Mouse (Mus musculus): ENCODE measurements around the gene Tbrg1. TPM values are rescaled to one million over a fixed set of nuclear protein-coding genes. Genes with fewer than 3 reads are reported as not detected.

Gene Tbrg1
- polyA plus RNA-seq (2014; fragmentation: Nextera tagmentation; extraction: Ambion mirVana): 135 and 142 TPM in 2 replicates

DNA sequence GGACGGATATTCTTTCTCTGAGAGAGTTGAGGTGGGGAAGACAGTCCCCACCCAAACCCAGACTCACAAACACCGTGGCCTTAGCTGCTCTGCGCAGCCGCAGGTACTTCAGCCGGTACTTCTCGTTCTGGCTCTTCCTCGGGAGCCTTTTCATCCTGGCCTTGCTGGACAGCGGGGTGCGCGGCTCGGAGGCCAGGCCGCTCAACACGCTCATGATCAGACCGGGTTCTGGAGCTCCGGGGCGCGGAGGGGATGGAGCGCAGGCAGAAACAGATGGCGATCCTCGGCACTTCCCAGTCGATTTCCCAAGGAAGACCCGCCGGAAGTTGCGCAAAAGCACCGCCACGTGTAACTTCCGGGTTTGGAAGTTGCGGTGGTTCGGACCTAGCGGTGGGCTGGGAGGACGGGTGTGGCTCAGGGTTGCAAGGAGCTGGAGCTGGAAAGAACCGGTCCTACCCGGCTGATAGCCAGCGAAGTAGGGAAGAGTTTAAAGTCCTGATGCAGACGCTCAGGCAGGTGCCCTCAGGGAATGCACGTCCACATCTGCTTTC, at the start of gene Tbrg1:
Gene Tbrg1, minus strand, starts transcription at position 382 of the 551 bp plus-strand sequence.
- DNase-seq (ENCODE audit: low spot score) (peak; percentile 88), ATAC-seq (ENCODE audit: insufficient read depth, low FRiP score, low TSS enrichment) (peak; percentile 90)
- peak within 1 kb of the TSS; percentile 67 for H3K4me3 ChIP-seq (ENCODE audit: low read depth, low read length)
- no peaks in the 10 kb centered on the region for H3K9me3 ChIP-seq (ENCODE audit: control insufficient read depth, low read length)
- WGBS: under 1% methylated on average over 36 of the region's 36 CpGs
- peak within 1 kb of the TSS; percentile 78 for H3K4me2 ChIP-seq (ENCODE audit: low read depth)
- no peaks in the 10 kb centered on the region for H3K27me3 ChIP-seq (ENCODE audit: control insufficient read depth, insufficient read depth, low read length)
- peaks cover 3% of the 10 kb centered on the region; the same call in 1 of the 2 replicates for H3K36me3 ChIP-seq (ENCODE audit: control insufficient read depth, insufficient read depth, low read length)
- H3K4me1 ChIP-seq (ENCODE audit: control insufficient read depth, insufficient read depth, low read length): no peaks in the 10 kb centered on the region; the same call in 1 of the 2 replicates
- peak within 1 kb of the TSS; percentile 34 for H3K27ac ChIP-seq (ENCODE audit: low read depth, low read length)
- peak within 1 kb of the TSS; percentile 86 for H3K9ac ChIP-seq (ENCODE audit: low read length)

DNA sequence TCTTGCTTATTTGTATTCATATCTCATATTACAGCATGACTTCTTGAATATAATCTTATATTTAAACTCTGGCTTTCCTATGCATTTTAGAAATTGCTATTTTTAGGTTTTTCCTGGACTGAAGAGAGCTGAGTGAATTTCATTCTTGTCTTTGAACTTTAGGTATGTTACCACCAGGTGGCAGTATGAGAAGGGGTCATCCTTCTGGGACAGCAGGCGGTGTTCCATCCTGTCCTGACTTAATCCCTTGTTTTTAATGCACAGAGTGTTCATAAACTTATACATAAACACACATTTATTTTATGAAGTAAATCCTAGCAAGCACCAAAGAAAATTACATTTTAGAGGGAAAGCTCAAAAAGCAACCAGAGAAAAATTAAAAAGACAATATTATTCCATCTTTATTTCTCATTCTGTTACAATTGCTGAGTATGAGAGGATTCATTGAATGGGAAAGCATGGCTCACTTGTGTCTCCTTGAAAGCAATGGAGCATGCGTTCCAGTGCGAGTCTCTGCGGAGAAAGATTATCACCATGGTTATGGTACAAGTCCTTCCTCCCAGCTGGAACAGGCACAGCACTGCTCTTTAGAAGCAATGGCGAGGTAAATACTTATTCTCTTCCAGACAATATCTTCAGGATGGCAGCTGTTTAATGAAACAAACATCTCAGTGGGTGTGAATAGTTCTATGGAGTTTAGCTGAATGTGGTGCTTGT, 33.0 kb upstream of the Tbrg1 start:
- ATAC-seq (ENCODE audit: insufficient read depth, low FRiP score, low TSS enrichment) (no peak), DNase-seq (ENCODE audit: low spot score) (peak; percentile 19)
- Histone ChIP-seq H3K4me2 (ENCODE audit: low read depth) (no peak overlapping the region), H3K9me3 (ENCODE audit: control insufficient read depth, low read length) (no peaks in the 10 kb centered on the region), H3K4me3 (ENCODE audit: low read depth, low read length) (no peak overlapping the region), H3K9ac (ENCODE audit: low read length) (no peak overlapping the region), H3K4me1 (ENCODE audit: control insufficient read depth, insufficient read depth, low read length) (no peaks in the 10 kb centered on the region), H3K36me3 (ENCODE audit: control insufficient read depth, insufficient read depth, low read length) (no peaks in the 10 kb centered on the region), H3K27ac (ENCODE audit: low read depth, low read length) (no peak overlapping the region), H3K27me3 (ENCODE audit: control insufficient read depth, insufficient read depth, low read length) (no peaks in the 10 kb centered on the region)
- WGBS: 62% methylated on average over 5 of the region's 5 CpGs

DNA sequence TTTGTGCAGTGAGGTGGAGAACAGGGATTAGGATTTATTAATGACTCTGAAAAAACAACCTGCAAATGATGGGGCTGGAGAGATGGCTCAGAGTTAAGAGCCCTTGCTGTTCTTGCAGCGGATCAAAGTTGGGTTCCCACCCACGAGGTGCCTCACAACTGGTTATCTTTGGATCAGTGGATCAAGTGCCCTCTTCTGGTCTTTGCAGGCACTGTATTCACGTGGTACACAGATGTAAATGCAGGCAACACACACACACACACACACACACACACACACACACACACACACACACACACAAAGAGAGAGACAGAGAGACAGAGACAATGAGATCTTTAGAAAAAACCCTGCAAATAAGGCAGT, 30.8 kb upstream of the Tbrg1 start:
- Histone ChIP-seq H3K27ac (ENCODE audit: low read depth, low read length) (no peak overlapping the region), H3K4me1 (ENCODE audit: control insufficient read depth, insufficient read depth, low read length) (no peaks in the 10 kb centered on the region), H3K4me2 (ENCODE audit: low read depth) (no peak overlapping the region), H3K27me3 (ENCODE audit: control insufficient read depth, insufficient read depth, low read length) (no peaks in the 10 kb centered on the region), H3K9me3 (ENCODE audit: control insufficient read depth, low read length) (no peaks in the 10 kb centered on the region), H3K36me3 (ENCODE audit: control insufficient read depth, insufficient read depth, low read length) (no peaks in the 10 kb centered on the region), H3K9ac (ENCODE audit: low read length) (no peak overlapping the region), H3K4me3 (ENCODE audit: low read depth, low read length) (no peak overlapping the region)
- 56% methylated on average over 3 of the region's 3 CpGs for WGBS
- ATAC-seq (ENCODE audit: insufficient read depth, low FRiP score, low TSS enrichment): no peak
- DNase-seq (ENCODE audit: low spot score): no peak

- H3K4me1 ChIP-seq (ENCODE audit: control insufficient read depth, insufficient read depth, low read length): no peaks in the 10 kb centered on the region
- H3K9ac ChIP-seq (ENCODE audit: low read length): no peak overlapping the region
- no peaks in the 10 kb centered on the region for H3K9me3 ChIP-seq (ENCODE audit: control insufficient read depth, low read length)
- no peaks in the 10 kb centered on the region for H3K36me3 ChIP-seq (ENCODE audit: control insufficient read depth, insufficient read depth, low read length)
- no peak overlapping the region for H3K4me3 ChIP-seq (ENCODE audit: low read depth, low read length)
- no peak for DNase-seq (ENCODE audit: low spot score)
- H3K27me3 ChIP-seq (ENCODE audit: control insufficient read depth, insufficient read depth, low read length): no peaks in the 10 kb centered on the region
- 81% methylated on average over 3 of the region's 3 CpGs for WGBS
- H3K4me2 ChIP-seq (ENCODE audit: low read depth): no peak overlapping the region
- no peak for ATAC-seq (ENCODE audit: insufficient read depth, low FRiP score, low TSS enrichment)
- no peak overlapping the region for H3K27ac ChIP-seq (ENCODE audit: low read depth, low read length)
Measured at GRCm38 (mm10) chr9:37687288-37687940, 30.3 kb upstream of the Tbrg1 start.

- H3K27me3 ChIP-seq (ENCODE audit: control insufficient read depth, insufficient read depth, low read length): no peaks in the 10 kb centered on the region
- no peak overlapping the region for H3K4me3 ChIP-seq (ENCODE audit: low read depth, low read length)
- no peak overlapping the region for H3K27ac ChIP-seq (ENCODE audit: low read depth, low read length)
- no peak overlapping the region for H3K9ac ChIP-seq (ENCODE audit: low read length)
- H3K9me3 ChIP-seq (ENCODE audit: control insufficient read depth, low read length): no peaks in the 10 kb centered on the region
- 91% methylated on average over 1 of the region's 1 CpGs for WGBS
- no peak overlapping the region for H3K4me2 ChIP-seq (ENCODE audit: low read depth)
- DNase-seq (ENCODE audit: low spot score) (no peak), ATAC-seq (ENCODE audit: insufficient read depth, low FRiP score, low TSS enrichment) (no peak)
- H3K4me1 ChIP-seq (ENCODE audit: control insufficient read depth, insufficient read depth, low read length): no peaks in the 10 kb centered on the region
- no peaks in the 10 kb centered on the region for H3K36me3 ChIP-seq (ENCODE audit: control insufficient read depth, insufficient read depth, low read length)
Measured at GRCm38 (mm10) chr9:37681123-37681522, 24.0 kb upstream of the Tbrg1 start.

DNA sequence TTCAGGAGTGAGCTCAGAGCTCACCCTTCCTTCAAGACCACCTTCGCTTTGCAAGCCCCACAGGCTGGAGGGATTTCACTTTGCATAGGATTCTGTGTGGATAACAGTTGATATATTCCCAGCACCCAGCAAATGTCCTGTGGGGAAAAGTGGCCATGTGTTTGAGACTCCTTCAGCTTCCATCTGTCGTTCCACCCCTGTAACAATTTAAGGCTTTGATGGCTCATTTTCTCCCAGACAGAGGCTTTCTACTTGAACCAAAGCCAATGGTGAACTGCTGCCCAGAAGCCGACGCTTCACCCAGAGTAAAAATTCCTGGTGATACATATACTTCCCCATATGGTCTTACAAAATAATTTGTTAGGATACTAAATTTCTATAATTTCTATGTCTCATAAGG, 18.2 kb upstream of the Tbrg1 start:
- H3K4me1 ChIP-seq (ENCODE audit: control insufficient read depth, insufficient read depth, low read length): no peaks in the 10 kb centered on the region
- no peaks in the 10 kb centered on the region for H3K36me3 ChIP-seq (ENCODE audit: control insufficient read depth, insufficient read depth, low read length)
- no peak for DNase-seq (ENCODE audit: low spot score)
- no peak overlapping the region for H3K4me3 ChIP-seq (ENCODE audit: low read depth, low read length)
- no peaks in the 10 kb centered on the region for H3K9me3 ChIP-seq (ENCODE audit: control insufficient read depth, low read length)
- no peaks in the 10 kb centered on the region for H3K27me3 ChIP-seq (ENCODE audit: control insufficient read depth, insufficient read depth, low read length)
- H3K4me2 ChIP-seq (ENCODE audit: low read depth): no peak overlapping the region
- H3K9ac ChIP-seq (ENCODE audit: low read length): no peak overlapping the region
- no peak for ATAC-seq (ENCODE audit: insufficient read depth, low FRiP score, low TSS enrichment)
- H3K27ac ChIP-seq (ENCODE audit: low read depth, low read length): no peak overlapping the region
- WGBS: 91% methylated on average over 4 of the region's 4 CpGs

GRCm38 (mm10) chr9:37670261-37670660, 13.1 kb upstream of the Tbrg1 start:
- Histone ChIP-seq H3K36me3 (ENCODE audit: control insufficient read depth, insufficient read depth, low read length) (no peaks in the 10 kb centered on the region), H3K27ac (ENCODE audit: low read depth, low read length) (no peak overlapping the region), H3K4me1 (ENCODE audit: control insufficient read depth, insufficient read depth, low read length) (no peaks in the 10 kb centered on the region), H3K9ac (ENCODE audit: low read length) (no peak overlapping the region), H3K27me3 (ENCODE audit: control insufficient read depth, insufficient read depth, low read length) (no peaks in the 10 kb centered on the region), H3K4me2 (ENCODE audit: low read depth) (no peak overlapping the region), H3K4me3 (ENCODE audit: low read depth, low read length) (no peak overlapping the region), H3K9me3 (ENCODE audit: control insufficient read depth, low read length) (no peaks in the 10 kb centered on the region)
- DNase-seq (ENCODE audit: low spot score) (no peak), ATAC-seq (ENCODE audit: insufficient read depth, low FRiP score, low TSS enrichment) (no peak)
- 85% methylated on average over 3 of the region's 3 CpGs for WGBS

GRCm38 (mm10) chr9:37669678-37670077, 12.6 kb upstream of the Tbrg1 start:
- no peaks in the 10 kb centered on the region for H3K36me3 ChIP-seq (ENCODE audit: control insufficient read depth, insufficient read depth, low read length)
- DNase-seq (ENCODE audit: low spot score): no peak
- H3K27ac ChIP-seq (ENCODE audit: low read depth, low read length): no peak overlapping the region
- H3K9me3 ChIP-seq (ENCODE audit: control insufficient read depth, low read length): no peaks in the 10 kb centered on the region
- H3K4me3 ChIP-seq (ENCODE audit: low read depth, low read length): no peak overlapping the region
- H3K27me3 ChIP-seq (ENCODE audit: control insufficient read depth, insufficient read depth, low read length): no peaks in the 10 kb centered on the region
- no peak for ATAC-seq (ENCODE audit: insufficient read depth, low FRiP score, low TSS enrichment)
- H3K4me2 ChIP-seq (ENCODE audit: low read depth): no peak overlapping the region
- H3K4me1 ChIP-seq (ENCODE audit: control insufficient read depth, insufficient read depth, low read length): no peaks in the 10 kb centered on the region
- 78% methylated on average over 4 of the region's 4 CpGs for WGBS
- H3K9ac ChIP-seq (ENCODE audit: low read length): no peak overlapping the region

GRCm38 (mm10) chr9:37669115-37669514, 12.0 kb upstream of the Tbrg1 start, which contains the start of gene Panx3:
Panx3 (minus strand) TSS chr9:37669235.
- Histone ChIP-seq H3K27me3 (ENCODE audit: control insufficient read depth, insufficient read depth, low read length) (no peaks in the 10 kb centered on the region), H3K36me3 (ENCODE audit: control insufficient read depth, insufficient read depth, low read length) (no peaks in the 10 kb centered on the region), H3K27ac (ENCODE audit: low read depth, low read length) (no peak within 1 kb of the TSS), H3K4me1 (ENCODE audit: control insufficient read depth, insufficient read depth, low read length) (no peaks in the 10 kb centered on the region), H3K9ac (ENCODE audit: low read length) (no peak within 1 kb of the TSS), H3K4me3 (ENCODE audit: low read depth, low read length) (no peak within 1 kb of the TSS), H3K9me3 (ENCODE audit: control insufficient read depth, low read length) (no peaks in the 10 kb centered on the region), H3K4me2 (ENCODE audit: low read depth) (no peak within 1 kb of the TSS)
- no peak for DNase-seq (ENCODE audit: low spot score)
- WGBS: 77% methylated on average over 6 of the region's 6 CpGs
- ATAC-seq (ENCODE audit: insufficient read depth, low FRiP score, low TSS enrichment): no peak
